ENCODE assay signal across 23 mouse cellular contexts in genomic region chr8:108613280-108613679, GRCm38 (mm10).
A peak's percentile ranks its signal among the peaks of the same experiment; 100 is the strongest.
DNase-seq lines count a peak whose midpoint lies in the region; ATAC-seq and TF ChIP-seq lines count a peak whose summit lies in the region.
"Had no signal": no experiment of that assay in that cellular context is flagged by ENCODE, and none has a peak within 500 bp of the region (broad histone marks: within the 10 kb centered on the region; RNA-seq: fewer than 3 reads in every experiment).

No protein-coding gene starts in this region.

- H3K79me2 ChIP-seq in myocyte (ENCODE audit: control insufficient read depth, insufficient read depth): no peaks in the 10 kb centered on the region

- no peak overlapping the region for H3K4me2 ChIP-seq in forebrain, embryonic 15.5 days (replicated peaks)
- H3K4me2 ChIP-seq in lung, embryonic 14.5 days: no peak overlapping the region
- H3K4me2 ChIP-seq in midbrain, embryonic 15.5 days: no peak overlapping the region
- H3K4me2 ChIP-seq in myocyte (ENCODE audit: low read depth): peak overlapping the region; percentile 30
- H3K4me2 ChIP-seq: forebrain, embryonic 13.5 days; hindbrain, embryonic 12.5 days had no signal

- 67% methylated on average over 2 of the region's 2 CpGs for WGBS in forebrain, embryonic 10.5 days
- 51% methylated on average over 2 of the region's 2 CpGs for WGBS in forebrain, embryonic 15.5 days
- 33% methylated on average over 2 of the region's 2 CpGs for WGBS in lung, embryonic 14.5 days
- 68% methylated on average over 2 of the region's 2 CpGs for WGBS in midbrain, embryonic 10.5 days
- WGBS in midbrain, embryonic 15.5 days: 60% methylated on average over 2 of the region's 2 CpGs

- no peak overlapping the region for H3ac ChIP-seq in myocyte (ENCODE audit: control insufficient read depth, insufficient read length)

- no peaks in the 10 kb centered on the region for H3K27me3 ChIP-seq in forebrain, embryonic 10.5 days (ENCODE audit: poor library complexity, severe bottlenecking)
- H3K27me3 ChIP-seq in forebrain, embryonic 15.5 days: no peaks in the 10 kb centered on the region
- H3K27me3 ChIP-seq in lung, embryonic 14.5 days (ENCODE audit: insufficient read depth, low read length): no peaks in the 10 kb centered on the region
- H3K27me3 ChIP-seq in midbrain, embryonic 10.5 days (ENCODE audit: low read depth, poor library complexity, severe bottlenecking): no peaks in the 10 kb centered on the region
- no peaks in the 10 kb centered on the region for H3K27me3 ChIP-seq in midbrain, embryonic 15.5 days (replicated peaks)
- no peaks in the 10 kb centered on the region for H3K27me3 ChIP-seq in myocyte (ENCODE audit: control insufficient read depth, insufficient read depth, insufficient read length)
- H3K27me3 ChIP-seq: embryonic facial prominence, embryonic 12.5 days; embryonic facial prominence, embryonic 15.5 days; forebrain, embryonic 13.5 days; heart, embryonic 13.5 days; hindbrain, embryonic 12.5 days had no signal

- no peak overlapping the region for H3K4me3 ChIP-seq in forebrain, embryonic 10.5 days
- H3K4me3 ChIP-seq in forebrain, embryonic 15.5 days: no peak overlapping the region
- no peak overlapping the region for H3K4me3 ChIP-seq in lung, embryonic 14.5 days (ENCODE audit: low read depth, low read length)
- H3K4me3 ChIP-seq in midbrain, embryonic 10.5 days: no peak overlapping the region
- no peak overlapping the region for H3K4me3 ChIP-seq in midbrain, embryonic 15.5 days
- no peak overlapping the region for H3K4me3 ChIP-seq in myocyte
- H3K4me3 ChIP-seq: embryonic facial prominence, embryonic 12.5 days; embryonic facial prominence, embryonic 15.5 days; forebrain, embryonic 13.5 days; heart, embryonic 13.5 days; hindbrain, embryonic 12.5 days had no signal

- peak overlapping the region; percentile 72 for H3K27ac ChIP-seq in forebrain, embryonic 10.5 days
- no peak overlapping the region for H3K27ac ChIP-seq in forebrain, embryonic 15.5 days (replicated peaks)
- peak overlapping the region; percentile 64; the same call in 1 of the 2 replicates for H3K27ac ChIP-seq in lung, embryonic 14.5 days (ENCODE audit: low read depth)
- peak overlapping the region; percentile 70 for H3K27ac ChIP-seq in midbrain, embryonic 10.5 days (replicated peaks)
- no peak overlapping the region for H3K27ac ChIP-seq in midbrain, embryonic 15.5 days
- H3K27ac ChIP-seq: embryonic facial prominence, embryonic 12.5 days; embryonic facial prominence, embryonic 15.5 days; forebrain, embryonic 13.5 days; gastrocnemius, adult 2 months; heart, embryonic 13.5 days; hindbrain, embryonic 12.5 days had no signal

- no peak for DNase-seq in forebrain, embryonic 10.5 days (ENCODE audit: extremely low spot score, low spot score)
- DNase-seq in lung, embryonic 14.5 days: peak; percentile 85
- DNase-seq in lung, postnatal 4 days: no peak
- no peak for DNase-seq in midbrain, embryonic 10.5 days (ENCODE audit: low spot score)
- no peak for DNase-seq in thymus, postnatal 25 days
- DNase-seq: adrenal gland, adult 8-10 months; adrenal gland, postnatal 25 days; cerebellum, adult 18-20 months; cerebellum, adult 9-10 months; cerebellum, postnatal 14 days; forebrain, postnatal 0 days; gastrocnemius, adult 2 months; heart, postnatal 4 days had no signal

- TF ChIP-seq CTCF in lung, embryonic 14.5 days (IDR thresholded peaks at IDR 0.05; ENCODE audit: low read depth): no peak

- no peak overlapping the region for H3K9ac ChIP-seq in forebrain, embryonic 15.5 days (replicated peaks)
- no peak overlapping the region for H3K9ac ChIP-seq in lung, embryonic 14.5 days
- no peak overlapping the region for H3K9ac ChIP-seq in midbrain, embryonic 15.5 days
- H3K9ac ChIP-seq: embryonic facial prominence, embryonic 12.5 days; embryonic facial prominence, embryonic 15.5 days; forebrain, embryonic 13.5 days; forebrain, postnatal 0 days; heart, embryonic 13.5 days; hindbrain, embryonic 12.5 days had no signal

- no peak for ATAC-seq in forebrain, embryonic 15.5 days (replicated peaks)
- ATAC-seq in lung, embryonic 14.5 days (ENCODE audit: insufficient read depth): peak; percentile 64
- ATAC-seq in midbrain, embryonic 15.5 days (replicated peaks): no peak
- ATAC-seq: activated CD4-positive, CD25-positive, alpha-beta regulatory T cell, adult 4 months; forebrain, embryonic 13.5 days; forebrain, postnatal 0 days; hindbrain, embryonic 16.5 days had no signal

- H3K9me3 ChIP-seq in forebrain, embryonic 10.5 days: no peaks in the 10 kb centered on the region
- no peaks in the 10 kb centered on the region for H3K9me3 ChIP-seq in forebrain, embryonic 15.5 days
- no peaks in the 10 kb centered on the region for H3K9me3 ChIP-seq in lung, embryonic 14.5 days (ENCODE audit: low read depth, low read length)
- H3K9me3 ChIP-seq in midbrain, embryonic 10.5 days (replicated peaks): no peaks in the 10 kb centered on the region
- H3K9me3 ChIP-seq in midbrain, embryonic 15.5 days: no peaks in the 10 kb centered on the region; the same call in 1 of the 2 replicates
- H3K9me3 ChIP-seq: embryonic facial prominence, embryonic 12.5 days; embryonic facial prominence, embryonic 15.5 days; forebrain, embryonic 13.5 days; heart, embryonic 13.5 days; hindbrain, embryonic 12.5 days had no signal

- H3K4me1 ChIP-seq in forebrain, embryonic 10.5 days: peaks cover 20% of the 10 kb centered on the region
- no peaks in the 10 kb centered on the region for H3K4me1 ChIP-seq in forebrain, embryonic 15.5 days
- H3K4me1 ChIP-seq in lung, embryonic 14.5 days (ENCODE audit: insufficient read depth): peaks cover 14% of the 10 kb centered on the region
- peaks cover 23% of the 10 kb centered on the region for H3K4me1 ChIP-seq in midbrain, embryonic 10.5 days
- H3K4me1 ChIP-seq in midbrain, embryonic 15.5 days: peaks cover 10% of the 10 kb centered on the region; the same call in 1 of the 2 replicates

- TF ChIP-seq POLR2A in myocyte (IDR thresholded peaks at IDR 0.05; ENCODE audit: insufficient read length, low read depth): no peak

- H3K36me3 ChIP-seq in forebrain, embryonic 10.5 days (replicated peaks): no peaks in the 10 kb centered on the region
- no peaks in the 10 kb centered on the region for H3K36me3 ChIP-seq in forebrain, embryonic 15.5 days
- H3K36me3 ChIP-seq in lung, embryonic 14.5 days (ENCODE audit: insufficient read depth): no peaks in the 10 kb centered on the region
- H3K36me3 ChIP-seq in midbrain, embryonic 10.5 days: no peaks in the 10 kb centered on the region
- H3K36me3 ChIP-seq in midbrain, embryonic 15.5 days (replicated peaks): no peaks in the 10 kb centered on the region
- H3K36me3 ChIP-seq in myocyte (ENCODE audit: control insufficient read depth, insufficient read depth): no peaks in the 10 kb centered on the region
- H3K36me3 ChIP-seq: embryonic facial prominence, embryonic 12.5 days; embryonic facial prominence, embryonic 15.5 days; heart, embryonic 13.5 days; hindbrain, embryonic 12.5 days had no signal

TF ChIP-seq in myocyte, 11 proteins besides CTCF, POLR2A, EP300 and RAD21:
- TF ChIP-seq USF1 (IDR thresholded peaks at IDR 0.05; ENCODE audit: low read depth): no peak
- no peak for TF ChIP-seq REST (IDR thresholded peaks at IDR 0.05; ENCODE audit: insufficient read depth, insufficient read length)
- TF ChIP-seq E2F4 (IDR thresholded peaks at IDR 0.05; ENCODE audit: insufficient read depth): no peak

Comparison
In these comparisons a context has a peak if more than half of its experiments do, and no peak if none do; other contexts are left out.
1. H3K27ac ChIP-seq: peak in forebrain, embryonic 10.5 days (single experiment), lung, embryonic 14.5 days (single experiment) and midbrain, embryonic 10.5 days (single experiment); none in forebrain, embryonic 15.5 days (single experiment) and midbrain, embryonic 15.5 days (single experiment).